Mouse (Mus musculus): Measurements from ENCODE around the gene Eps8l1. TPM values are rescaled to one million over a fixed set of nuclear protein-coding genes. Genes with fewer than 3 reads are reported as not detected.

Eps8l1 gene
- 3.7 and 5.0 TPM in 2 replicates for polyA plus RNA-seq (2012; rRNA removed)

DNA sequence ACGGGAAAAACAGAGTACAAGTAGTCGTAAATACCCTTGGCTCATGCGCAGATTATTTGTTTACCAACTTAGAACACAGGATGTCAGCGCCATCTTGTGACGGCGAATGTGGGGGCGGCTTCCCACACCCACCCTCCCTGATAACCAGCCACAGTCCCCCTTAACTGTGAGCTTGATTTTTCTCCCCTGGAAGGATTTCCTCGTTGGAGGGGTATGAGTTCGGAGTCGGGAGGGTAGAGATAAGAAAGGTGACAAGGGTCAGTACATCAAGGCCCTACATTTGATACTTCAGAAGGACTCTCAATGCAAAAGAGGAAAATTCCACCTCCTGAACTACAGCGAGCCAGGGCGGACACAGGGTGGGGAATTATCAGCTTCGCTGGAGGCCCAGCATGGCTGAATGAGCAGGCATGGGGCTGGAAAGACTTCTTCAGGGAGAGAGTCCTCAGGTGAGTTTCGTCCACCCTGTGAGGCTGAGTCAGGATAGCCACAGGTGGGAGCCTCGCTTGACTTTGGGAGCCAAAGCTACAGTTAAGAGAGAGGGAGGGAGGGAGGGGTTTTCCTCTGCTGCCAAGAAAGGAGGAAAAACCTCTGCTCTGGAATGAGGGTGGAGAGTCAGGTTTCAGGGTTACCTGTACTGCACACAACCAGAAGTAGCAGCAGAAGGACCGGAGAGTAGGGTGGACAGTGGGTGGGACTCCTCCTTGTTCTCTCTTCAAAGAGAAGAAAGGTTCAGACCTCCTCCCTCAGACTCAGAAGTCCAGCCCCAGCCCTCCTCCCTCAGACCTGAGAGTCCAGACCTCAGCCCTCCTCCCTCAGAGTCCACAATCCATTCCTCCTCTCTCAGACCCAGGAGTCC lies at the start of gene Eps8l1:
Gene Eps8l1 (plus strand): TSS at position 99 of the 859 bp plus-strand sequence.

DNA sequence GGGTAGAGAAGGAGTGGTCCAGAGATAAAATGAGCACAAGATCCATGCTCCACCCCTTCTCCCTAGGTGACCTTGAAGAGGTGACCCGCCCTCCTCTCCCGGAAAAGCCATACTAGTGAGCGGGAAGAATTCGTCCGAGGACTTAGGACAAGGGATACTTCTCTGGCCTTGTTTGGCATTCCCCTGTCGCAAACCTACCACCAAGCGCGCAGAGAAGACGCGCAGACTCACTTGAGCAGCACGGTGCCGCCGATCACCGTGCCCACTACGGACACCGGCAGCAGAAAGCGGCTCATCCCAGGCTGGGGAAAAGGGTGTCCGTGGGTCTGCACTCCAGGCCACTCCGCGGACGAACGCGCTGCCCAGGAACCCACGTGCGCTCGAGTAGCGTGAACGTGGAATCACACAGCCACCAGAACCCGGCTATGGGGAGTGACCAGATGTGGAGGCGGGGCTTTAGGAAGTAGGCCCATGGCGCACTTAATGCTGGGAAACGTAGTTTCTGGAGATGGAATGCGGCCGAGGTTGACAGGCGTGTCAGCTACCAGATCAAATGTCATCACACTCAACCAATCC lies 15.2 kb upstream of the Eps8l1 start, which contains the start of gene Rdh13:
Gene Rdh13 (minus strand): TSS at position 434 of the 576 bp plus-strand sequence.

DNA sequence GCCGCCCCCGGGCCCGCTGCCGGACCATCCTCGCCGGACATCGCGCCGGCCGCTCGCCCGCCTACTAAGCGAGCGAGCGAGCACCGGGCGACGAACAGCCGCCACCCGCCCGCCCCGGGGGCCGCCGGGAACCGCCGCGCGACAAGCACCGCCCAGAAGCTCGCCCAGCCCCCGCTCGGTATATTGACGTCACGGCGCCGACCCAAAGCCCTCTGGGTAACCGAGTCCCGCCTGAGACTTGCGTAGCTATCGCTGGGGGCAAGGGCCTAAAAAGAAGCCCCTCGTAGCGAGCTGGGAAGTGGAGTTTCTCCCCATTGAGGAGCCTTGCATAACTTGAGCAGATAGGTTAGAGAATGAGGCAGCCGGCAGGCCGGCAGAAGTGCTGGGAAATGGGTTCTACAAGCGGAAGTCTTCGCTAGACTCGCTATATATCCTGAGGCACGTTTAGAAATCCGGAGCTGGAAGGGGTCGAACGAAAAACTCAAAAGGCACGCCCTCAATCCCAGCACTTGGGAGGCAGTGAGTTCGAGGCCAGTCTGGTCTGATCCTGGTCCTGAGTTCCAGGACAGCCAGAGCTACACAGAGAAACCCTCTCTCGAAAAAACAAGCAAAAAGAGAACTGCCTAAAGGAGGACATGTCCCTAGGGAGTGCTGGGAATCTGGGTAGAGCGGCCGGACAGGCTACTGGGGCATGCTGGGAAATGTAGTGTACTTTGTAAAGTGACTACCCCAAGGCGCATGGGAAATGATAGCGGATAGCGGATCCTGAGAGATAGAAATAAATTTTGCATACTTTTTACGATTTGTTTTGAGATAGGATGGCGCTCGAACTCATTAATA lies 41.3 kb downstream of the Eps8l1 start, which contains the start of gene Ppp1r12c:
Gene Ppp1r12c (minus strand): TSS at position 123 of the 840 bp plus-strand sequence.

DNA sequence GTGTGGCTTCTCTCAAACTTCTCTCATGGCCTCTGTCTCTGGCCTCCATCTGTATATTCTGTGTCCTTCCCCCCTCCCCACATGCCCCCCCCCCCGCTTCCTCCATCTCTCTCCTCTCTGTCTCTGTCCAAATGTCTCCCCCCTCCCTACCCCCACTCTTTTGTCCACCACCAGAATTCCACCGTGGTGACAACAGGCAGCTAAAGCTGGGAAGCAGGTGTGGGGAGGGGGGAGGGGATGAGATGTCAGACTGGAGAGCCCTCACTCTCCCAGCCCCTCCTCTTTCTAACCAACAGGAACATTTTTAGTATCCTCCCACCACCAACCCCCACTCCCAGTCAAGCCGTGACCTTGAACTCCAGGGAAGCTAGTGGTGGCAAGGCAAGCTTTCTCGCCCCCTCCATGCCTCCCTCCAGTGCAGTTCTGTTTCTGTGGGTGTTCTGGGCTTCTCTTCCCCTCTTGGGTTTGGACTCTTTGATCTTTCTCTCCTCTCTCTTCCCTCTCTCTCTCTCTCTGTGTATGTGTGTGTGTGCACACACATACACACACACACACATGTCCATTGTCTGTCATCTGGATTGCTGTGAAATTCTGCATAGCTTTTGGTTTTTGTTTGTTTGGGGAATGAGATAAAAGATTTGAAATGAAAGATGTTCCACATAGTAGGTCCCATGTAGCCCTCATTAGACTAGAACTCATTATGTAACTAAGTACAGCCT lies 56.0 kb downstream of the Eps8l1 start, which contains the start of gene Tnnt1:
Gene Tnnt1 (minus strand): TSS at position 51 of the 719 bp plus-strand sequence.

DNA sequence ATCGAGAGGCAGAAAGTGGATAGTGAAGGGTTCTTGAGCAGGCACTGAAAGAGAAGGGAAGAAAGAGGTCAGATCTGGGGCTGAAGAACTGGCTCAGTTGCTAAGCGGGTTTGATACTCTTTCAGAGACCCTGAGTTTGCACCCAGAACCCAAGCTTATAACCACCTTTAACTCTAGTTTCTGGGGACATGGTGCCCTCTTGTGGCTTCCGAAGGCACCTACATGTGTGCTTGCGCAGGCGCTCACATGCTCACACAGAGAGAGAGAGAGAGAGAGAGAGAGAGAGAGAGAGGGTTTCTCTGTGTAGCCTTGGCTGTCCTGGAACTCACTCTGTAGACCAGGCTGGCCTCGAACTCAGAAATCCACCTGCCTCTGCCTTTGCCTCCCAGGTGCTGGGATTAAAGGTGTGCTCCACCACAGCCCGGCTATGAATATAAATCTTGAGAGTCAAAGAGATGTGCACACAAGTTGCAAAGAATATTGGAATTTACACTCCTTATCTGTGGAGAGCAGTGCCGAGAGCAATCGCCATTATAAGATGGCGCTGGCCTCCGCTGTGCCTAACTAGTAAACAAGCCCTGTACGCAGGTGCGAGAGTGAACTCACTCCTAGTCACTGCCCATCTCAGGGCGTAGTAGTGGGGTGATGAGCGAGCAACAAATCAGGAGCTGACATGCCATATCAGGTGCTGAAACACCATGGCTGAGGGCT lies 63.9 kb downstream of the Eps8l1 start, which contains the start of gene Tnni3:
Gene Tnni3 (minus strand): TSS at position 18 of the 711 bp plus-strand sequence.

Other genes with a start within 250 kb of the Eps8l1 start
- 0.03 and 0.09 TPM in 2 replicates for gene Lilra5, start 222.9 kb upstream of the Eps8l1 start, polyA plus RNA-seq (2012; rRNA removed)
- gene Ncr1, start 123.0 kb upstream of the Eps8l1 start, polyA plus RNA-seq (2012; rRNA removed): not detected in 2 replicates
- gene Gp6, start 62.9 kb upstream of the Eps8l1 start, polyA plus RNA-seq (2012; rRNA removed): 0.01 TPM in 1 of 2 replicates, not detected in the other
- 45.4 and 46.2 TPM in 2 replicates for gene Rdh13, start 15.0 kb upstream of the Eps8l1 start, polyA plus RNA-seq (2012; rRNA removed)
- 71.2 and 86.7 TPM in 2 replicates for gene Ppp1r12c, start 41.0 kb downstream of the Eps8l1 start, polyA plus RNA-seq (2012; rRNA removed)
- gene Tnnt1, start 55.7 kb downstream of the Eps8l1 start, polyA plus RNA-seq (2012; rRNA removed): 1.8 and 16.1 TPM in 2 replicates
- 3.9 and 4.7 TPM in 2 replicates for gene Tnni3, start 63.6 kb downstream of the Eps8l1 start, polyA plus RNA-seq (2012; rRNA removed)
- 3.3 and 4.1 TPM in 2 replicates for gene Dnaaf3, start 71.8 kb downstream of the Eps8l1 start, polyA plus RNA-seq (2012; rRNA removed)
- 181 and 203 TPM in 2 replicates for gene Syt5, start 86.9 kb downstream of the Eps8l1 start, polyA plus RNA-seq (2012; rRNA removed)
- gene Ptprh, start 143.4 kb downstream of the Eps8l1 start, polyA plus RNA-seq (2012; rRNA removed): 3.0 and 3.2 TPM in 2 replicates
- 37.0 and 37.6 TPM in 2 replicates for gene Tmem86b, start 170.7 kb downstream of the Eps8l1 start, polyA plus RNA-seq (2012; rRNA removed)
- 101 and 103 TPM in 2 replicates for gene Ppp6r1, start 198.3 kb downstream of the Eps8l1 start, polyA plus RNA-seq (2012; rRNA removed)
- gene Hspbp1, start 224.4 kb downstream of the Eps8l1 start, polyA plus RNA-seq (2012; rRNA removed): 102 and 104 TPM in 2 replicates
- gene Brsk1, start 229.9 kb downstream of the Eps8l1 start, polyA plus RNA-seq (2012; rRNA removed): 143 and 158 TPM in 2 replicates

Measured in central nervous system, embryonic 18 days (tissue).